Mouse (Mus musculus) ES-E14 (cell line): ENCODE data around the gene Nrg4. TPM values are rescaled to one million over a fixed set of nuclear protein-coding genes. Genes with fewer than 3 reads are reported as not detected.

ENCODE experiments used
- DNase-seq: peaks from one replicate; pipeline ENCODE4 v3.0.0-alpha.2; 2013; ENCODE audit warnings: low read depth, low spot score
- H3K27ac ChIP-seq: 2 replicates; pipeline ENCODE4 v1.5.1; 2012; ENCODE audit warnings: low read depth, mild to moderate bottlenecking, low read length, moderate library complexity, mixed read lengths; ENCODE audit not compliant: poor library complexity, insufficient read depth, severe bottlenecking
- H3K36me3 ChIP-seq: 2 replicates; pipeline ENCODE4 v1.6.1; 2012; ENCODE audit warnings: mild to moderate bottlenecking, low read length, moderate library complexity, mixed read lengths; ENCODE audit not compliant: control insufficient read depth, poor library complexity, insufficient read depth, severe bottlenecking
- H3K4me1 ChIP-seq, 2 experiments: fragments of 150-350 bp in 1 of 2; sonication (generic) in 1 of 2; 2 replicates each; pipeline ENCODE4 v1.6.1; 2012; ENCODE audit warnings: low read length in 2 of 2, mild to moderate bottlenecking in 1 of 2, mixed read lengths in 1 of 2; ENCODE audit not compliant: control insufficient read depth in 2 of 2, insufficient read depth in 2 of 2, poor library complexity in 1 of 2
- H3K4me3 ChIP-seq, 2 experiments: fragments of 150-350 bp in 1 of 2; sonication (generic) in 1 of 2; 2 replicates each; pipeline ENCODE4 v1.5.1; 2012; ENCODE audit warnings: low read length in 2 of 2, low read depth in 1 of 2, mild to moderate bottlenecking in 1 of 2, mixed read lengths in 1 of 2; ENCODE audit not compliant: insufficient read depth in 1 of 2, poor library complexity in 1 of 2, severe bottlenecking in 1 of 2
- H3K9ac ChIP-seq: 2 replicates; pipeline ENCODE4 v1.6.1; 2012; ENCODE audit warnings: low read depth, mild to moderate bottlenecking, low read length, mixed read lengths; ENCODE audit not compliant: poor library complexity, insufficient read depth, severe bottlenecking
- H3K9me3 ChIP-seq: fragments of 150-350 bp; sonication (generic); 2 replicates; pipeline ENCODE4 v1.6.1; 2012; ENCODE audit warnings: low read depth, mild to moderate bottlenecking, low read length; ENCODE audit not compliant: control insufficient read depth, insufficient read depth
- CHD2 ChIP-seq: IDR thresholded peaks from 2 replicates; pipeline ENCODE4 v1.6.1; 2014; ENCODE audit warnings: mild to moderate bottlenecking, low read depth, low read length, inconsistent platforms
- HCFC1 ChIP-seq: IDR thresholded peaks from 2 replicates; pipeline ENCODE4 v1.6.1; 2012; ENCODE audit warnings: low read length, inconsistent platforms, borderline replicate concordance; ENCODE audit not compliant: insufficient read depth
- MAFK ChIP-seq: IDR thresholded peaks from 2 replicates; pipeline ENCODE4 v1.6.1; 2014; ENCODE audit warnings: mild to moderate bottlenecking, low read depth, low read length, inconsistent platforms; ENCODE audit not compliant: insufficient read depth
- ZC3H11A ChIP-seq: IDR thresholded peaks from 2 replicates; pipeline ENCODE4 v1.6.1; 2012; ENCODE audit warnings: low read depth, mild to moderate bottlenecking, inconsistent platforms, low read length, borderline replicate concordance
- ZNF384 ChIP-seq: IDR thresholded peaks from 2 replicates; pipeline ENCODE4 v1.6.1; 2012; ENCODE audit warnings: low read depth, low read length, inconsistent platforms
- in situ Hi-C, 2 experiments: fragments of 600-800 bp; cut with MboI; formaldehyde crosslinking; loops; one replicate each; pipeline ENCODE4 v1.15.1; 2025; ENCODE audit warnings: low sequenced_read_pairs in 2 of 2, inconsistent platforms in 1 of 2; ENCODE audit not compliant: unreplicated experiment in 2 of 2
- total RNA-seq: library from RNA; depleted of rRNA; stranded (reverse); fragments of 300-350 nt; gene quantifications from 2 replicates; pipeline ENCODE4 v1.2.3, GENCODE M21; 2012

The Nrg4 gene
- total RNA-seq, 1 experiment = 5.8 TPM

DNA sequence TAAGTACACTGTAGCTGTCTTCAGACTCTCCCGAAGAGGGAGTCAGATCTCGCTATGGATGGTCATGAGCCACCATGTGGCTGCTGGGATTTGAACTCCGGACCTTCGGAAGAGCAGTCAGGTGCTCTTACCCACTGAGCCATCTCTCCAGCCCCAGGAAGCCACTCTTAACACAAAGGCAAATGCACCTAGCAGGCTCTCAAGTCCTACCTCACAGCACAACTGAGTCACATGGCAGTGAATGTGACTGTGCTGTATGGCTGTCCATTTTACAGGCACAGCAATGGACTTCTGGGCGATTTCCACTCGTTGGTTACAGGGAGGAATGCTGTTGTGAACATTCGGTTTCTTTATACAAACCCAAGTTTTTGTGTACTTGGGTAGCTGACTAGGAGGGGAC is 94.1 kb downstream of the Nrg4 start:
- peaks cover 2% of the 10 kb centered on the region; the same call in 1 of the 2 replicates for H3K36me3 ChIP-seq
- peak overlapping the region; percentile 68; the same call in 1 of the 2 replicates for H3K9ac ChIP-seq
- no peak for DNase-seq
- in situ Hi-C loops = no loop called here
- TF ChIP-seq CHD2 (no peak), ZC3H11A (no peak), ZNF384 (no peak)
- H3K4me3 ChIP-seq = no peak overlapping the region; a peak in 1 of 4 replicates
- peaks cover 2 to 6% of the 10 kb centered on the region in 2 experiments; a peak in 3 of 4 replicates for H3K4me1 ChIP-seq
- peak overlapping the region; percentile 73 for H3K27ac ChIP-seq
- H3K9me3 ChIP-seq = no peaks in the 10 kb centered on the region

DNA sequence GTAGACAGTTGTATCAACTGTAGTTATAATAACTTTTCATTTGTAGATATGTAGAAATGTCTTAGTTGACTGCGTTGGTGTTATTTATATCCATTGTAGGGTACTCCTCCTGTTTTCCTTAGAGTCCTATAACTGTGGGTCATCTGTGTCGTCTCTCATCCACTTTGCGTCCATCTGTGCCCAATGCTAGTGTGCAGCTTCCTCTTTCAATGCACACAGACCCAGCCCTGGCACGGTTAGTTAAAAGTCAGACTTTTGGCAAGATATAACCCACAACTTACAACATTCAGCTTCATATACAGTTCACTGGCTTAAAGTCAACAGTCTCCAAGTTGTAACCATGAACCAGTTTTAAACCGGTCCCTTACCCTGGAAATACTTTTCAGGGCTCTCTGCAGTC is 94.5 kb downstream of the Nrg4 start:
- Histone ChIP-seq H3K36me3 (peaks cover 2% of the 10 kb centered on the region; the same call in 1 of the 2 replicates), H3K9me3 (no peaks in the 10 kb centered on the region), H3K9ac (no peak overlapping the region), H3K27ac (no peak overlapping the region; the same call in 1 of the 2 replicates), H3K4me3 (no peak overlapping the region), H3K4me1 (peaks cover 2 to 6% of the 10 kb centered on the region in 2 experiments; a peak in 3 of 4 replicates)
- TF ChIP-seq ZC3H11A = no peak
- TF ChIP-seq CHD2 = no peak
- no peak for TF ChIP-seq HCFC1
- no peak for TF ChIP-seq ZNF384
- no peak for TF ChIP-seq MAFK
- in situ Hi-C loops = no loop called here
- DNase-seq = no peak

DNA sequence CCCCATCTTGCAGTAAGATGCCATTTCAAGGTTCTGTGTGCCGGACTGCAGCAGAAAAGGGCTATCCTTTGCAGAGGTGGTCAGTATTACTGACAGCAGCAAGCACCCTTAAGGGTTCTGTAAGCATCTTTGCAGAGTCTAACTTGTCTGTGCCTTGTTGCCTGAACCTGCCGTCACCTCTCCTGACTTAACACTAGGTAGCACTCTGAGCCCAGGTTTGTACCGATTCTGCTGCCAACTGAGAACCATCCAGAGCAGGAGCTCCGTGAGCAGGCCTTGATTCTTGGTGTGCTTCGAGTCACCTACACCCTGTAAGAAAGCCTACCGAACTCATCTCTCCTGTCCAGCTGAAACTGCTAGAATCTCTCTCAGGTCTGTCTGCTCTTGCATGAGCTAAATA is 95.1 kb downstream of the Nrg4 start:
- Histone ChIP-seq H3K4me1 (peaks cover 2 to 6% of the 10 kb centered on the region in 2 experiments; a peak in 3 of 4 replicates), H3K9me3 (no peaks in the 10 kb centered on the region), H3K27ac (no peak overlapping the region), H3K4me3 (no peak overlapping the region), H3K36me3 (peaks cover 2% of the 10 kb centered on the region; the same call in 1 of the 2 replicates), H3K9ac (no peak overlapping the region)
- DNase-seq = no peak
- TF ChIP-seq MAFK (no peak), ZNF384 (no peak), ZC3H11A (no peak), CHD2 (no peak), HCFC1 (no peak)
- in situ Hi-C loops = no loop called here

DNA sequence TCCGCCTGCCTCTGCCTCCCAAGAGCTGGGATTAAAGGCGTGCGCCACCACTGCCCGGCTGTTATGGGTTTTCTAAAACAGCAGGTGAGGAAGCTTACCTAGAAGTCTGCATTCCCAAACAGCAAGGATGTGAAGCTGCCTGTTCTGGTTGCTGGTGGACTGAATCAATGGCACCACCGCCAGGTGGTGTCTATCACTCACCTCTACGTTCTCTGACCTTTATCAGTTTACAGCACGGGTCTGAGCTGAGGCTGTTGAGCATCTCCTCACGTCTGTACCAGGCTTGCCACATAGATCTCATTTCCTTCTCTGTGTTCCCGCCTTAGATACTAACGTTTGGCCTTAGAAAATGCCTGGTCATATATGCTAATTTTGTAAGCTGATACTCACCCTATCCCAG is 97.6 kb downstream of the Nrg4 start:
- peaks cover 5% of the 10 kb centered on the region for H3K36me3 ChIP-seq
- H3K4me1 ChIP-seq = peaks cover 6 to 12% of the 10 kb centered on the region in 2 experiments; a peak in 3 of 4 replicates
- no peaks in the 10 kb centered on the region for H3K9me3 ChIP-seq
- H3K27ac ChIP-seq = no peak overlapping the region
- in situ Hi-C loops = no loop called here
- DNase-seq = no peak
- H3K4me3 ChIP-seq = no peak overlapping the region
- no peak for TF ChIP-seq MAFK
- no peak for TF ChIP-seq HCFC1
- TF ChIP-seq ZC3H11A = no peak
- no peak for TF ChIP-seq ZNF384
- no peak for TF ChIP-seq CHD2
- H3K9ac ChIP-seq = no peak overlapping the region

DNA sequence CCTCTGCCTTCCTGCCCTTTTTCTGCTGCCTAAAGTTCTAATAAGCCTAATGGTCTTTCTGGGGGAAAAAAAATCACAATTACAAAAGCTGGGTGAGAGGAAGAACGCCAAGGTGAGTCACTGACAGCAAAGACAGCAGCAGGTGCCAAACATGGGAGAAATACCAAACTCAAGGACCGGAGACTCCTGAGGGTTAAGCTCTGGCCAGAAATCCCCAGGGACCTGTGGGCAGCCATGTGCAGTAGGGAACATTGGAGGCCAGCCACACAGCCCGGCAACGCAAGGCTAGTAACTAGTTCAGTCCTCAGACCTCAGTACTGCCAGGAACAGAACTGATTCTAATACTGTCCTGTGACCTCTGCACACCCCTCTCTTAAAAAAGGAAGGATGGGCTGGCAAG is 98.5 kb downstream of the Nrg4 start:
- peaks cover 11% of the 10 kb centered on the region for H3K36me3 ChIP-seq
- no peak overlapping the region for H3K4me3 ChIP-seq
- no peaks in the 10 kb centered on the region for H3K9me3 ChIP-seq
- H3K4me1 ChIP-seq = peaks cover 6 to 10% of the 10 kb centered on the region in 2 experiments; a peak in 3 of 4 replicates
- in situ Hi-C loops = no loop called here
- H3K27ac ChIP-seq = no peak overlapping the region
- TF ChIP-seq HCFC1 (no peak), CHD2 (no peak), ZC3H11A (no peak), ZNF384 (no peak), MAFK (no peak)
- DNase-seq = no peak
- H3K9ac ChIP-seq = no peak overlapping the region
